Mouse (Mus musculus) embryo, embryonic 10.5 days (tissue): Measurements from ENCODE around the gene Zbtb4.

Source experiments
- DNase-seq: peaks from one replicate; pipeline ENCODE4 v3.0.0-alpha.2; 2015; ENCODE audit warnings: low spot score

Gene Zbtb4

GRCm38 (mm10) chr11:69765221-69766125, at the start of gene Zbtb4:
Gene Zbtb4, plus strand, starts transcription at chr11:69765912.
- DNase-seq, result peak; percentile 39

DNA sequence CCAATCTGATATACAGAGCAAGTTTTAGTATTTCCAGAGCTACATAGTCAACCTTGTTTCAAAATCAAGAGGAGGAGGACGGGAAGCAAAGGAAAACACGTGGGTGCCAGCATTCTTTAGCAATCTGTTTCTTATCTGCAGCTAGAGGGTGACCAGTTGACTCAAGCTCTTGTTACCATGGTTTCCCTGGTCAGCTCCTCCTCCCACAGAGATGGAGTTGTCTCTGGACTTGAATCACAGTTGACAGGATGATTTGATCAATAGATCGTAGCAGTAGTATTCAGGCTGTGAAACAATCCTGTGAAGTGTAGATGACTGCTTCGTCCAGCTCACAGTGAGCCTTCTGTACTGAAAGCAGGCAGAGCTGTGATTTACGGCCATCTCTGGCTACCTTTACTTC, 49.8 kb upstream of the Zbtb4 start:
- peak; percentile 72 for DNase-seq

GRCm38 (mm10) chr11:69716953-69717352, 48.8 kb upstream of the Zbtb4 start:
- DNase-seq, result peak; percentile 6

GRCm38 (mm10) chr11:69718661-69719060, 47.1 kb upstream of the Zbtb4 start:
- peak; percentile 38 for DNase-seq

GRCm38 (mm10) chr11:69719423-69719822, 46.3 kb upstream of the Zbtb4 start:
- peak; percentile 17 for DNase-seq

- no peak for DNase-seq
Measured at GRCm38 (mm10) chr11:69720852-69721251, 44.9 kb upstream of the Zbtb4 start.

- DNase-seq, result no peak
Measured at GRCm38 (mm10) chr11:69723074-69723473, 42.6 kb upstream of the Zbtb4 start.

DNA sequence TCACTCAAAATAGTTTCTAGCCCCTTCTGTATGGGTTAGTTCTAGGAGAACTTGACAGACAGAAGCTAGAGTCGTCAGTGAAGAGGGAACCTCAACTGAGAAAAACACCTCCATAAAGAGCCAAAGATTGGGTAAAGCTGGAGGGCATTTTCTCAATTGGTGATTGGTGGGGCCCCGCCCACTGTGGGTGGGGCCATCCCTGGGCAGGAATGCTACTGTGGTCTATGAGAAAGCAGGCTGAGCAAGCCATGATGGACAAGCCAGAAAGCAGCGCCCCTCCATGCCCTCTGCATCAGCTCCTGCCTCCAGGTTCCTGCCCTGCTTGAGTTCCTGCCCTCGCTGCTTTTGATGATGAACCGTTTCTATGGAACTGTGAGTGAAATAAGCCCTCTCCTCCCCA, 39.8 kb upstream of the Zbtb4 start:
- peak; percentile 17 for DNase-seq

DNA sequence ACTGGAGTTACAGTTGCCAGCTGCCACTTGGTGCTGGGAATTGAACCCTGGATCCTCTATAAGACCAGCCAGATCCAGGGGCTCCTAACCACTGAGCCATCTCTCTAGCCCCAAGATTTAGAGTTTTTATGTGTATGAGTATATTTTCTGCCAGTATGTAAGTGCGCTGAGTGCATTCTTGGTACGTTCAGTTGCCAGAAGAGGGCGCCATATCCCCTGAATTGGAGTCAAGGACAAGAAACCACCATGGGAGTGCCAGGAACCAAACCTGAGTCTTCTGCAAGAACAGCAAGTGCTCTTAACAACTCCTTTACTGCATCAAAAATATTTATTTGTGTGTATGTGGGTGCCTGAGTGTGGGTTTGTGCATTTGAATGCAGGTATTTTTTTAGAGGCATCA, 36.6 kb upstream of the Zbtb4 start:
- DNase-seq, result peak; percentile 77

- DNase-seq, result peak; percentile 16
Measured at GRCm38 (mm10) chr11:69731408-69731807, 34.3 kb upstream of the Zbtb4 start.

- DNase-seq, result no peak
Measured at GRCm38 (mm10) chr11:69751635-69752034, 14.1 kb upstream of the Zbtb4 start.

- no peak for DNase-seq
Measured at GRCm38 (mm10) chr11:69752686-69753085, 13.0 kb upstream of the Zbtb4 start.

- no peak for DNase-seq
Measured at GRCm38 (mm10) chr11:69754233-69754632, 11.5 kb upstream of the Zbtb4 start.

GRCm38 (mm10) chr11:69754701-69755100, 11.0 kb upstream of the Zbtb4 start:
- peak; percentile 77 for DNase-seq

DNA sequence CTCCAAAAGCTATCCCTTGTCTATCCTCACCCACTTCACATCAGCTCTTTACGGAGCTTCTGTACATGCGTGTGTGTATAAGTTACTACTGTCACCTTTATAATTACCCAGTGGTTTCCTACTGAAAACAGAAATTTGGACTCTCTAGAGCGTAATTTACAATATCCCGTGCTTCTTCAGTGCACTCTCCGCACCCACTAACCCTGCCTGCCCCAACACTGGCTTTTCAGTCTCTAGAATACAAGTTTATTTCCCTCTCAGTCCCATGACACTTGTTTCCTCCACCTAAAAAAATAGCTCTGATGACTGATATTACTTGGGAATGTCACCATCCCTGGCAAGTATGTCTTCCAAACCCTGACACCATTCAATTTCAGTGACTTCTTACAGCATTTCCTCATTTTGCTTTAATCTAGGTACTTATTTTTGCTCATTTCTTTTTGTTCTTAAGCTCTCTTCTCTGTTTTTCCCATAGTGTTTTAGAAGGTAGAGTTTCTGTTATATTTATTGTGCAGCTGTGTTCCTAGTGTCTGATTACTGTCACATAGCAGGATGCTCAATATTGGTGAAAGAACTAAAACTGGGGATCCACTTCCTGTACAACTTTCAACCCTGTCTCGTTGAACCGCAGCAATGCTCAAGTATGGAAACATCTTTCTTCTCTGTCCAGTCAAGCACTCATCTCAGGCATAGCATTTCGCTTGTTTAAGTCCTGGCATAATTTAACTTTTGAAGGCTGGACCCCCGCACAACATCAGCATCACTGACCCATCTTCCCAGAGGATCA, 8.2 kb upstream of the Zbtb4 start:
- no peak for DNase-seq

DNA sequence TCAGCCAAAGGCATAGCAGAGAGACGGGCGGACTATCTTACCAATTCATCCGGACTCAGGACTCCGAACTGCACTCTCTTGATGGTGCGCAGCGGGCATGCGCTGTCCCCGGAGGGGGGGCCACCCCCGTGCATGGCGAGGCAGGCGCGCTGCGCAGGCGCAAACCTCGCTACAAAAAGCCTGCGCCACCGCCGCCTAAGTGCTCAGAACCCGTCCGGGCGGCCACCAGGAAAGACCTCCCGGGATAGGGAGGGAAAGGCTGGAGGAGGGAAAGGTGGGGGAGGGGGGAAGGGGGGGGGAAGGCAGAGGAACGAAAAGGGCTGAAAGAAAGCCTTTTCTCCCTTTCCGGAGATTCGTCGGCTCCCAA, 7.6 kb upstream of the Zbtb4 start:
- DNase-seq, result peak; percentile 94

GRCm38 (mm10) chr11:69758478-69758970, 7.2 kb upstream of the Zbtb4 start, which contains the start of gene Polr2a:
Gene Polr2a, minus strand, starts transcription at chr11:69758637.
- peak; percentile 98 for DNase-seq

DNA sequence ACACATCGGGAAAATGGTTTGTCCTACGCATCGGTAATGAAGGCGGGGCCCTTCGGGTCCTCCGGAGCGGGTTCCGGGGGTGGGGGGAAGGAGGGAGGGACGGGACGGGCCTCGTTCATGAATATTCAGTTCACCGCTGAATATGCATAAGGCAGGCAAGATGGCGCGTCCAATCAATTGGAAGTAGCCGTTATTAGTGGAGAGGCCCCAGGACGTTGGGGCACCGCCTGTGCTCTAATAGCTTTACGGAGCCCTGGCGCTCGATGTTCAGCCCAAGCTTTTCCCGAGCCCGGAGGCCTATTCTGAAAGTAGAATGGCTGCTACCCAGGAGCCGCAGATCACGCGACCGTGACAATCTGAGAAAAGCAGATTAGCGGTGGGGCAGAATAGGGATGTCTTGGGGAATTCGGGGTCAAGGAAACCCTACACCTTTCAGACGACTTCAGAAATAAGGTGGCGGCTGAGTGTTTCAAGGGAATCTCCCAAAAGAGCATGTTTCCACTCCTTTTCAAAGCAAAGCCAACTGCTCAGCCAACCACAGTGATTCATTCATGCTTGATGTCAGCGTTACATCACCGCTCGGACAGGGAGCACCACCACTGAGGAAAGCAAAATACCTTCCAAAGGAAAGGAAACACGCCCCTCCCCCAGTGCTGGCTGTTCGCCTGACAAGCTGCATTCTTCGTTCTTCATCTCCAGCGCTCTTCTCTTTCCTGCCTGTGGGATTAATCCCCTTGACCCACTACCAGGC, 6.6 kb upstream of the Zbtb4 start:
- DNase-seq, result peak; percentile 96

- DNase-seq, result no peak
Measured at GRCm38 (mm10) chr11:69760160-69760900, 5.4 kb upstream of the Zbtb4 start.

DNA sequence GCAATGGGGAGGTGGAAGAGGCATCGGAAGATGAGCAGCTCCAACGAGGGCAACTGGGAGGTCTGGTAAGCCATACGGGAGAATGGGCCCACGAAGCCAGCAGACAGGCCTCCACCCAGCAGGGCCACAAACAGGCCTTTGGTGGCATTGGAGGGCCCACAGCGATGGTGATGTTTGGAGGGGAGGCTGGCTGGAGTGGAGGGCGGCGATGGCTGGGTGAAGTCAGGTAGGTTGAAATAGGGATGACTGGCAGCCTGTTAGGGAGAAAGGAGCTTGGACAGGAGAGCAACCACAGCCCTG, 4.9 kb upstream of the Zbtb4 start:
- DNase-seq, result no peak

DNA sequence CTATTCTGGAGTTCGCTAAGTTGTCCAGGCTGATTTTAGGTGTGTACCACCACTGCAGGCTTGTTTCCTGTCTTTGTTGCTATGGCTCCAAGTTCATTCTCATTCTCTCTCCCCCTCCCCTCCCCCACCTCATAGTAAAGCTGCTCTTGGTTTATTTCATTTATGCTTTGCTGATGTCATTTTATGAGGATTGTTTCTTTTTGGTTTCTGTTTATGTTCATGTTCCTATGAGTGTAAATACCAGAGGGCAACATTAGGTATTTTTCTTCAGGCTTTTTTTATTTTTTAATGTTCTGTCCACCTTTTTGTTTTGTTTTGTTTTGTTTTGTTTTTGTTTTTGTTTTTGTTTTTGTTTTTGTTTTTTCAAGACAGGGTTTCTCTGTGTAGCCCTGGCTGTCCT, 3.8 kb upstream of the Zbtb4 start, which contains the start of gene Slc35g3:
Slc35g3 (minus strand) TSS at position 101 of the 400 bp plus-strand sequence.
- DNase-seq, result no peak
